Mouse (Mus musculus) neural tube, embryonic 10.5 days (tissue): ENCODE measurements around the gene Olfr222.
"Not testable (repeated sequence)": the region's sequence is repeated elsewhere in the genome, so short reads cannot be mapped to it uniquely, and the experiment has no call there.

ENCODE experiments used
- DNase-seq: peaks from one replicate; pipeline ENCODE4 v3.0.0-alpha.2; 2017; ENCODE audit warnings: low spot score; ENCODE audit errors: extremely low spot score

Olfr222 gene

GRCm38 (mm10) chr11:59576135-59576534 is at the start of gene Olfr222:
Gene Olfr222 (minus strand): TSS chr11:59576235.
- DNase-seq, result not testable (repeated sequence)

GRCm38 (mm10) chr11:59624017-59624630 is 48.1 kb upstream of the Olfr222 start:
- DNase-seq, result no peak

- no peak for DNase-seq
Measured at GRCm38 (mm10) chr11:59622214-59622613, 46.2 kb upstream of the Olfr222 start.

- not testable (repeated sequence) for DNase-seq
Measured at GRCm38 (mm10) chr11:59616986-59617385, 41.0 kb upstream of the Olfr222 start.

- DNase-seq, result no peak
Measured at GRCm38 (mm10) chr11:59614120-59614519, 38.1 kb upstream of the Olfr222 start.

- no peak for DNase-seq
Measured at GRCm38 (mm10) chr11:59611646-59612045, 35.6 kb upstream of the Olfr222 start.

- DNase-seq, result no peak
Measured at GRCm38 (mm10) chr11:59602287-59602686, 26.3 kb upstream of the Olfr222 start.

GRCm38 (mm10) chr11:59600872-59601271 is 24.8 kb upstream of the Olfr222 start:
- no peak for DNase-seq

GRCm38 (mm10) chr11:59599211-59599610 is 23.2 kb upstream of the Olfr222 start:
- DNase-seq, result no peak

GRCm38 (mm10) chr11:59596950-59597349 is 20.9 kb upstream of the Olfr222 start:
- DNase-seq, result no peak

GRCm38 (mm10) chr11:59596091-59596490 is 20.1 kb upstream of the Olfr222 start:
- DNase-seq, result no peak

- DNase-seq, result no peak
Measured at GRCm38 (mm10) chr11:59593189-59593588, 17.2 kb upstream of the Olfr222 start, which contains the start of gene Olfr223. Gene Olfr223 (minus strand): TSS chr11:59593289.

- no peak for DNase-seq
Measured at GRCm38 (mm10) chr11:59589496-59589895, 13.5 kb upstream of the Olfr222 start.

- DNase-seq, result peak; percentile 29
Measured at GRCm38 (mm10) chr11:59584539-59584938, 8.5 kb upstream of the Olfr222 start.

- no peak for DNase-seq
Measured at GRCm38 (mm10) chr11:59575726-59576125, 309 bp downstream of the Olfr222 start.

GRCm38 (mm10) chr11:59569306-59569705 is 6.7 kb downstream of the Olfr222 start:
- no peak for DNase-seq

GRCm38 (mm10) chr11:59562837-59563236 is 13.2 kb downstream of the Olfr222 start:
- no peak for DNase-seq

GRCm38 (mm10) chr11:59562336-59562735 is 13.7 kb downstream of the Olfr222 start:
- no peak for DNase-seq

GRCm38 (mm10) chr11:59560906-59561305 is 15.1 kb downstream of the Olfr222 start:
- no peak for DNase-seq

GRCm38 (mm10) chr11:59554535-59554934 is 21.5 kb downstream of the Olfr222 start:
- DNase-seq, result no peak

- no peak for DNase-seq
Measured at GRCm38 (mm10) chr11:59554127-59554526, 21.9 kb downstream of the Olfr222 start.

- DNase-seq, result no peak
Measured at GRCm38 (mm10) chr11:59544005-59544404, 32.0 kb downstream of the Olfr222 start.

GRCm38 (mm10) chr11:59543376-59543775 is 32.7 kb downstream of the Olfr222 start:
- DNase-seq, result no peak
